Mouse (Mus musculus) intestine, embryonic 14.5 days (tissue): ENCODE data around the gene Rrh. TPM values are rescaled to one million over a fixed set of nuclear protein-coding genes. Genes with fewer than 3 reads are reported as not detected.

Experiments
- ATAC-seq: fragments of 200-750 bp; cut with Nextera tagmentation; replicated peaks from 2 replicates; pipeline ENCODE4 v1.8.0; 2017; ENCODE audit warnings: low read depth, moderate number of reproducible peaks, moderate TSS enrichment, moderate library complexity; ENCODE audit not compliant: low FRiP score, low TSS enrichment
- DNase-seq: peaks from one replicate; pipeline ENCODE4 v3.0.0-alpha.2; 2018; ENCODE audit warnings: low spot score
- H3K27ac ChIP-seq: fragments of 300-500 bp; sonication (generic); 2 replicates; pipeline ENCODE4 v1.5.1; 2014; ENCODE audit warnings: low read depth, mild to moderate bottlenecking, control low read depth
- H3K27me3 ChIP-seq: fragments of 300-500 bp; sonication (generic); replicated peaks from 2 replicates; pipeline ENCODE4 v1.6.1; 2014; ENCODE audit warnings: low read length, control low read depth; ENCODE audit not compliant: control insufficient read depth, insufficient read depth
- H3K36me3 ChIP-seq: fragments of 300-500 bp; sonication (generic); 2 replicates; pipeline ENCODE4 v1.6.1; 2014; ENCODE audit warnings: low read length, control low read depth; ENCODE audit not compliant: control insufficient read depth, insufficient read depth
- H3K4me1 ChIP-seq: fragments of 300-500 bp; sonication (generic); replicated peaks from 2 replicates; pipeline ENCODE4 v1.6.1; 2014; ENCODE audit warnings: low read length, control low read depth, mixed read lengths; ENCODE audit not compliant: control insufficient read depth, insufficient read depth
- H3K4me2 ChIP-seq: fragments of 300-500 bp; sonication (generic); 2 replicates; pipeline ENCODE4 v1.6.1; 2014; ENCODE audit warnings: low read length
- H3K4me3 ChIP-seq: fragments of 300-500 bp; sonication (generic); 2 replicates; pipeline ENCODE4 v1.5.1; 2014; ENCODE audit warnings: low read depth, low read length, control low read depth, mixed read lengths
- H3K9ac ChIP-seq: fragments of 300-500 bp; sonication (generic); 2 replicates; pipeline ENCODE4 v1.6.1; 2014; ENCODE audit warnings: mild to moderate bottlenecking, low read length
- H3K9me3 ChIP-seq: fragments of 300-500 bp; sonication (generic); 2 replicates; pipeline ENCODE4 v1.6.1; 2016; ENCODE audit warnings: low read length, control low read depth; ENCODE audit not compliant: control insufficient read depth
- WGBS: fragments of 180-500 bp; shearing (Covaris S2); extraction: QIAGEN DNeasy Blood & Tissue Kit; methylation state at CpG from one replicate; pipeline ENCODE4 v1.1.7; 2014; 5-methylcytosine and 5-hydroxymethylcytosine counted together
- polyA plus RNA-seq: library from polyadenylated mRNA; unstranded; fragments of >200 nt; fragmentation: Nextera tagmentation; extraction: Ambion mirVana; gene quantifications from 2 replicates; pipeline ENCODE4 v1.2.1, GENCODE M21; 2014

The Rrh gene
- 0.08 TPM in 1 of 2 replicates, not detected in the other for polyA plus RNA-seq

GRCm38 (mm10) chr3:129822206-129822775 lies at the start of gene Rrh:
Gene Rrh (minus strand): TSS chr3:129822587.
- no peaks in the 10 kb centered on the region for H3K9me3 ChIP-seq
- WGBS, result 94% methylated on average over 11 of the region's 11 CpGs
- no peak for ATAC-seq

GRCm38 (mm10) chr3:129863698-129864097 lies 41.3 kb upstream of the Rrh start:
- H3K4me1 ChIP-seq, result no peaks in the 10 kb centered on the region
- H3K27me3 ChIP-seq, result no peaks in the 10 kb centered on the region
- no peak overlapping the region for H3K4me3 ChIP-seq
- no peaks in the 10 kb centered on the region for H3K36me3 ChIP-seq
- no peak overlapping the region for H3K27ac ChIP-seq
- no peak overlapping the region for H3K9ac ChIP-seq
- no peak overlapping the region for H3K4me2 ChIP-seq
- no peaks in the 10 kb centered on the region for H3K9me3 ChIP-seq
- peak; percentile 64 for DNase-seq
- no peak for ATAC-seq
- 53% methylated on average over 14 of the region's 14 CpGs for WGBS

More at GRCm38 (mm10) chr3:129822206-129822775, at the start of gene Rrh:
- no peak within 1 kb of the TSS for H3K9ac ChIP-seq
- DNase-seq, result no peak
- no peak within 1 kb of the TSS for H3K4me3 ChIP-seq
- H3K27ac ChIP-seq, result no peak within 1 kb of the TSS
- H3K4me2 ChIP-seq, result no peak within 1 kb of the TSS
- H3K36me3 ChIP-seq, result peaks cover 52% of the 10 kb centered on the region
- H3K4me1 ChIP-seq, result no peaks in the 10 kb centered on the region
- no peaks in the 10 kb centered on the region for H3K27me3 ChIP-seq

- WGBS, result 65% methylated on average over 2 of the region's 2 CpGs
- no peak for ATAC-seq
- Histone ChIP-seq H3K27ac (no peak overlapping the region), H3K9me3 (0 out of 2 replicates have a peak, but pooled peaks cover 2% of the 10 kb centered on the region), H3K27me3 (no peaks in the 10 kb centered on the region), H3K36me3 (no peaks in the 10 kb centered on the region), H3K4me1 (no peaks in the 10 kb centered on the region), H3K4me3 (no peak overlapping the region), H3K9ac (no peak overlapping the region), H3K4me2 (no peak overlapping the region)
- no peak for DNase-seq
These were observed 40.2 kb upstream of the Rrh start for GRCm38 (mm10) chr3:129862592-129862991.

GRCm38 (mm10) chr3:129846846-129847245 lies 24.5 kb upstream of the Rrh start:
- 83% methylated on average over 7 of the region's 7 CpGs for WGBS
- Histone ChIP-seq H3K9ac (no peak overlapping the region), H3K36me3 (no peaks in the 10 kb centered on the region), H3K27ac (no peak overlapping the region), H3K4me2 (no peak overlapping the region), H3K27me3 (no peaks in the 10 kb centered on the region), H3K4me1 (no peaks in the 10 kb centered on the region), H3K9me3 (no peaks in the 10 kb centered on the region), H3K4me3 (no peak overlapping the region)
- ATAC-seq (no peak), DNase-seq (no peak)

- DNase-seq (no peak), ATAC-seq (no peak)
- 72% methylated on average over 2 of the region's 2 CpGs for WGBS
- H3K4me3 ChIP-seq, result no peak overlapping the region
- no peak overlapping the region for H3K4me2 ChIP-seq
- H3K27ac ChIP-seq, result no peak overlapping the region
- H3K27me3 ChIP-seq, result no peaks in the 10 kb centered on the region
- H3K36me3 ChIP-seq, result no peaks in the 10 kb centered on the region
- no peak overlapping the region for H3K9ac ChIP-seq
- no peaks in the 10 kb centered on the region for H3K4me1 ChIP-seq
- no peaks in the 10 kb centered on the region for H3K9me3 ChIP-seq
These were observed 23.5 kb upstream of the Rrh start for GRCm38 (mm10) chr3:129845868-129846267.

- Histone ChIP-seq H3K4me3 (no peak overlapping the region), H3K27ac (no peak overlapping the region), H3K36me3 (no peaks in the 10 kb centered on the region), H3K4me1 (no peaks in the 10 kb centered on the region), H3K4me2 (no peak overlapping the region), H3K9ac (no peak overlapping the region), H3K27me3 (no peaks in the 10 kb centered on the region), H3K9me3 (no peaks in the 10 kb centered on the region)
- ATAC-seq, result no peak
- 53% methylated on average over 7 of the region's 7 CpGs for WGBS
- no peak for DNase-seq
These were observed 15.6 kb upstream of the Rrh start for GRCm38 (mm10) chr3:129838017-129838416.

- Histone ChIP-seq H3K4me1 (no peaks in the 10 kb centered on the region), H3K27ac (no peak overlapping the region), H3K9ac (no peak overlapping the region), H3K4me3 (no peak overlapping the region), H3K27me3 (no peaks in the 10 kb centered on the region), H3K36me3 (no peaks in the 10 kb centered on the region), H3K4me2 (peak overlapping the region; percentile 38), H3K9me3 (no peaks in the 10 kb centered on the region)
- no peak for DNase-seq
- 73% methylated on average over 6 of the region's 6 CpGs for WGBS
- ATAC-seq, result no peak
These were observed 14.6 kb upstream of the Rrh start for GRCm38 (mm10) chr3:129836965-129837364.

- Histone ChIP-seq H3K4me3 (0 out of 2 replicates have a peak overlapping the region, but pooled peaks have one; percentile 10), H3K4me2 (peak overlapping the region; percentile 38), H3K4me1 (no peaks in the 10 kb centered on the region), H3K27ac (peak overlapping the region; percentile 48; the same call in 1 of the 2 replicates), H3K36me3 (no peaks in the 10 kb centered on the region), H3K27me3 (no peaks in the 10 kb centered on the region), H3K9me3 (no peaks in the 10 kb centered on the region), H3K9ac (no peak overlapping the region)
- WGBS, result 18% methylated on average over 11 of the region's 11 CpGs
- ATAC-seq, result peak; percentile 69
- DNase-seq, result peak; percentile 64
These were observed 13.8 kb upstream of the Rrh start for GRCm38 (mm10) chr3:129836051-129836697.
